Mouse (Mus musculus) hindbrain, embryonic 12.5 days (tissue): ENCODE measurements at regions not wholly inside any gene's neighbourhood (a gene's known extent, or its start where the extent isn't known, plus 50 kb on each side); places are given as distances from the start of the nearest gene placed in this dataset.

Experiments
- ATAC-seq: fragments of 200-750 bp; cut with Nextera tagmentation; 2 replicates; pipeline ENCODE4 v1.8.0; 2017; ENCODE audit warnings: moderate TSS enrichment; ENCODE audit not compliant: low FRiP score
- H3K27ac ChIP-seq: fragments of 300-500 bp; sonication (generic); 2 replicates; pipeline ENCODE4 v1.5.1; 2016; ENCODE audit warnings: mild to moderate bottlenecking
- H3K27me3 ChIP-seq: fragments of 300-500 bp; sonication (generic); 2 replicates; pipeline ENCODE4 v1.6.1; 2016; ENCODE audit warnings: mild to moderate bottlenecking
- H3K36me3 ChIP-seq: fragments of 300-500 bp; sonication (generic); 2 replicates; pipeline ENCODE4 v1.6.1; 2016; ENCODE audit warnings: mild to moderate bottlenecking
- H3K4me1 ChIP-seq: fragments of 300-500 bp; sonication (generic); 2 replicates; pipeline ENCODE4 v1.6.1; 2016
- H3K4me2 ChIP-seq: fragments of 300-500 bp; sonication (generic); replicated peaks from 2 replicates; pipeline ENCODE4 v1.6.1; 2016; ENCODE audit warnings: mild to moderate bottlenecking
- H3K4me3 ChIP-seq: fragments of 300-500 bp; sonication (generic); 2 replicates; pipeline ENCODE4 v1.5.1; 2016; ENCODE audit warnings: mild to moderate bottlenecking
- H3K9ac ChIP-seq: fragments of 300-500 bp; sonication (generic); 2 replicates; pipeline ENCODE4 v1.6.1; 2016; ENCODE audit warnings: mild to moderate bottlenecking, moderate library complexity
- H3K9me3 ChIP-seq: fragments of 300-500 bp; sonication (generic); replicated peaks from 2 replicates; pipeline ENCODE4 v1.6.1; 2016; ENCODE audit warnings: mild to moderate bottlenecking
- WGBS: fragments of 180-500 bp; shearing (Covaris S2); methylation state at CpG from one replicate; pipeline ENCODE4 v1.1.7; 2016; 5-methylcytosine and 5-hydroxymethylcytosine counted together

GRCm38 (mm10) chr10:68965271-68965670 lies 186.0 kb upstream of the Rhobtb1 start:
- Histone ChIP-seq H3K27ac (no peak overlapping the region), H3K4me3 (no peak overlapping the region), H3K27me3 (no peaks in the 10 kb centered on the region), H3K9ac (no peak overlapping the region), H3K4me1 (0 out of 2 replicates have a peak, but pooled peaks cover 2% of the 10 kb centered on the region), H3K36me3 (no peaks in the 10 kb centered on the region), H3K9me3 (no peaks in the 10 kb centered on the region), H3K4me2 (no peak overlapping the region)
- 92% methylated on average over 1 of the region's 1 CpGs for WGBS
- no peak for ATAC-seq

GRCm38 (mm10) chr10:68967976-68968968 lies 183.0 kb upstream of the Rhobtb1 start:
- H3K4me3 ChIP-seq: no peak overlapping the region
- no peak; the same call in 1 of the 2 replicates for ATAC-seq
- H3K9me3 ChIP-seq: no peaks in the 10 kb centered on the region
- peak overlapping the region; percentile 5; the same call in 1 of the 2 replicates for H3K27ac ChIP-seq
- H3K36me3 ChIP-seq: no peaks in the 10 kb centered on the region
- H3K9ac ChIP-seq: no peak overlapping the region
- 49% methylated on average over 15 of the region's 15 CpGs for WGBS
- 0 out of 2 replicates have a peak, but pooled peaks cover 2% of the 10 kb centered on the region for H3K4me1 ChIP-seq
- no peak overlapping the region for H3K4me2 ChIP-seq
- H3K27me3 ChIP-seq: no peaks in the 10 kb centered on the region

GRCm38 (mm10) chr10:68970521-68970920 lies 180.7 kb upstream of the Rhobtb1 start:
- H3K4me3 ChIP-seq: no peak overlapping the region
- no peaks in the 10 kb centered on the region for H3K36me3 ChIP-seq
- 86% methylated on average over 2 of the region's 2 CpGs for WGBS
- no peak overlapping the region for H3K9ac ChIP-seq
- H3K9me3 ChIP-seq: no peaks in the 10 kb centered on the region
- H3K27ac ChIP-seq: no peak overlapping the region
- H3K27me3 ChIP-seq: no peaks in the 10 kb centered on the region
- H3K4me2 ChIP-seq: no peak overlapping the region
- 0 out of 2 replicates have a peak, but pooled peaks cover 5% of the 10 kb centered on the region for H3K4me1 ChIP-seq
- ATAC-seq: no peak

- Histone ChIP-seq H3K36me3 (no peaks in the 10 kb centered on the region), H3K4me2 (no peak overlapping the region), H3K9ac (no peak overlapping the region), H3K9me3 (no peaks in the 10 kb centered on the region), H3K27ac (no peak overlapping the region), H3K4me3 (no peak overlapping the region), H3K4me1 (0 out of 2 replicates have a peak, but pooled peaks cover 3% of the 10 kb centered on the region), H3K27me3 (no peaks in the 10 kb centered on the region)
- WGBS: 62% methylated on average over 7 of the region's 7 CpGs
- ATAC-seq: no peak
These were observed 176.5 kb upstream of the Rhobtb1 start for GRCm38 (mm10) chr10:68974771-68975170.

GRCm38 (mm10) chr10:68976443-68977025 lies 174.7 kb upstream of the Rhobtb1 start:
- H3K4me3 ChIP-seq: no peak overlapping the region
- no peak overlapping the region for H3K9ac ChIP-seq
- no peaks in the 10 kb centered on the region for H3K27me3 ChIP-seq
- H3K4me1 ChIP-seq: 0 out of 2 replicates have a peak, but pooled peaks cover 3% of the 10 kb centered on the region
- WGBS: 82% methylated on average over 10 of the region's 10 CpGs
- H3K9me3 ChIP-seq: no peaks in the 10 kb centered on the region
- H3K27ac ChIP-seq: no peak overlapping the region
- no peaks in the 10 kb centered on the region for H3K36me3 ChIP-seq
- H3K4me2 ChIP-seq: no peak overlapping the region
- ATAC-seq: no peak

GRCm38 (mm10) chr10:68978115-68978514 lies 173.1 kb upstream of the Rhobtb1 start:
- no peaks in the 10 kb centered on the region for H3K9me3 ChIP-seq
- H3K36me3 ChIP-seq: no peaks in the 10 kb centered on the region
- 0 out of 2 replicates have a peak, but pooled peaks cover 3% of the 10 kb centered on the region for H3K4me1 ChIP-seq
- no peak overlapping the region for H3K4me2 ChIP-seq
- H3K9ac ChIP-seq: no peak overlapping the region
- no peak overlapping the region for H3K27ac ChIP-seq
- no peak for ATAC-seq
- 69% methylated on average over 4 of the region's 4 CpGs for WGBS
- no peaks in the 10 kb centered on the region for H3K27me3 ChIP-seq
- H3K4me3 ChIP-seq: no peak overlapping the region

- no peaks in the 10 kb centered on the region for H3K36me3 ChIP-seq
- WGBS: 76% methylated on average over 7 of the region's 7 CpGs
- ATAC-seq: no peak
- H3K4me3 ChIP-seq: no peak overlapping the region
- H3K27me3 ChIP-seq: no peaks in the 10 kb centered on the region
- H3K9me3 ChIP-seq: no peaks in the 10 kb centered on the region
- no peak overlapping the region for H3K9ac ChIP-seq
- H3K27ac ChIP-seq: no peak overlapping the region
- H3K4me1 ChIP-seq: no peaks in the 10 kb centered on the region
- no peak overlapping the region for H3K4me2 ChIP-seq
These were observed 171.3 kb upstream of the Rhobtb1 start for GRCm38 (mm10) chr10:68979949-68980348.

- no peak overlapping the region for H3K4me2 ChIP-seq
- ATAC-seq: no peak
- H3K9ac ChIP-seq: no peak overlapping the region
- no peak overlapping the region for H3K27ac ChIP-seq
- H3K36me3 ChIP-seq: no peaks in the 10 kb centered on the region
- WGBS: 85% methylated on average over 8 of the region's 8 CpGs
- no peaks in the 10 kb centered on the region for H3K27me3 ChIP-seq
- no peaks in the 10 kb centered on the region for H3K4me1 ChIP-seq
- H3K4me3 ChIP-seq: no peak overlapping the region
- H3K9me3 ChIP-seq: no peaks in the 10 kb centered on the region
These were observed 168.9 kb upstream of the Rhobtb1 start for GRCm38 (mm10) chr10:68982288-68982687.

- H3K4me3 ChIP-seq: no peak overlapping the region
- no peak for ATAC-seq
- WGBS: 78% methylated on average over 6 of the region's 6 CpGs
- H3K27me3 ChIP-seq: no peaks in the 10 kb centered on the region
- H3K4me2 ChIP-seq: no peak overlapping the region
- H3K9ac ChIP-seq: no peak overlapping the region
- H3K9me3 ChIP-seq: no peaks in the 10 kb centered on the region
- no peaks in the 10 kb centered on the region for H3K36me3 ChIP-seq
- no peaks in the 10 kb centered on the region for H3K4me1 ChIP-seq
- H3K27ac ChIP-seq: no peak overlapping the region
These were observed 160.7 kb upstream of the Rhobtb1 start for GRCm38 (mm10) chr10:68990584-68990983.

- ATAC-seq: no peak
- H3K27ac ChIP-seq: no peak overlapping the region
- peaks cover 4% of the 10 kb centered on the region for H3K9me3 ChIP-seq
- no peaks in the 10 kb centered on the region for H3K27me3 ChIP-seq
- no peak overlapping the region for H3K4me3 ChIP-seq
- no peak overlapping the region for H3K4me2 ChIP-seq
- no peak overlapping the region for H3K9ac ChIP-seq
- 91% methylated on average over 6 of the region's 6 CpGs for WGBS
- H3K36me3 ChIP-seq: no peaks in the 10 kb centered on the region
- H3K4me1 ChIP-seq: no peaks in the 10 kb centered on the region
These were observed 151.6 kb upstream of the Rhobtb1 start for GRCm38 (mm10) chr10:68999610-69000009.

GRCm38 (mm10) chr10:69001654-69002435 lies 149.4 kb upstream of the Rhobtb1 start:
- WGBS: 87% methylated on average over 12 of the region's 12 CpGs

More at GRCm38 (mm10) chr10:69001654-69002435, 149.4 kb upstream of the Rhobtb1 start:
- H3K27me3 ChIP-seq: no peaks in the 10 kb centered on the region
- H3K4me1 ChIP-seq: no peaks in the 10 kb centered on the region
- no peak overlapping the region for H3K4me3 ChIP-seq
- H3K9me3 ChIP-seq: peaks cover 4% of the 10 kb centered on the region
- H3K4me2 ChIP-seq: no peak overlapping the region
- no peak overlapping the region for H3K9ac ChIP-seq
- no peaks in the 10 kb centered on the region for H3K36me3 ChIP-seq
- no peak overlapping the region for H3K27ac ChIP-seq
- ATAC-seq: no peak
